Mouse (Mus musculus) B cell, adult 2 months (primary cell): ENCODE data around the gene Sis.

Source experiments
- DNase-seq, 2 experiments: peaks; one replicate each; pipeline ENCODE4 v3.0.0; 2022

Gene Sis

DNA sequence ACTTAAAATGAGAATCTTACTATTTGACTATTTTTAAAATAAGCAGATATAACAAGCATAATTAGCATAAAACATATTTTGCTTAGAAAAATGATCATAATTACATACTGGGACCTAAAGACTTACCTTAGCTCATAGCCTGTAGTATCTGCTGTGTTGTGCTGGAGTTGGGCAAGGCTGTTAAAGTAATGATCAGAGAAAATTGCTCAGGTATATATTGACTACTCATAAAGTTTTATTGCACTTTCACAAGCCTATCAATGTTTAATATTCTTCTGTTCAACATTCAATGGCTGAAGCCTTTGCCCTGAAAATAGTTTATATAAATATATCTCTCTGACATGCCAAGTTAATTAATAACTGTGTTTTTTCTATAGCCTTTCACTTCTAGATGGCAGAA is at the start of gene Sis:
Sis (minus strand) TSS at position 189 of the 400 bp plus-strand sequence.
- DNase-seq: no peak

DNA sequence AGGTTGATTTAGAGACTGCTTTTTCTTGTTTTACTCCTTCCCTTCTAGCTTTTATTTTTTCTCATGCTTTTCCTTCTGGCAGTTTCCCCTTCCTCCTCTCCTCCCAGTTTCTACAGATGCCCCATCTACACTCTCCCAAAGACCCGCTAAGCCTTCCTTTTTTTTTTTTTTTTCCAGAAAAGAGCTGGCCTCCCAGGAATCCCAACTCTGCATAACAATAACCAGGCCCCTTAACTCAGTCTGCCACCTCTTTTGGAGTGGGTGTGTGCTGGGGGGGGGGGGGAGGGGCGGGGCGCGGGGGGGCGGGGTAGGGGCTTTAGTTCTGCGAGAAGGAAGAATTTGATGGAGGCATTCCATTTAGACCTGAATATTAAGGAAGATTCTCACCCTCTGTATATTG is 38.4 kb upstream of the Sis start:
- no peak for DNase-seq

DNA sequence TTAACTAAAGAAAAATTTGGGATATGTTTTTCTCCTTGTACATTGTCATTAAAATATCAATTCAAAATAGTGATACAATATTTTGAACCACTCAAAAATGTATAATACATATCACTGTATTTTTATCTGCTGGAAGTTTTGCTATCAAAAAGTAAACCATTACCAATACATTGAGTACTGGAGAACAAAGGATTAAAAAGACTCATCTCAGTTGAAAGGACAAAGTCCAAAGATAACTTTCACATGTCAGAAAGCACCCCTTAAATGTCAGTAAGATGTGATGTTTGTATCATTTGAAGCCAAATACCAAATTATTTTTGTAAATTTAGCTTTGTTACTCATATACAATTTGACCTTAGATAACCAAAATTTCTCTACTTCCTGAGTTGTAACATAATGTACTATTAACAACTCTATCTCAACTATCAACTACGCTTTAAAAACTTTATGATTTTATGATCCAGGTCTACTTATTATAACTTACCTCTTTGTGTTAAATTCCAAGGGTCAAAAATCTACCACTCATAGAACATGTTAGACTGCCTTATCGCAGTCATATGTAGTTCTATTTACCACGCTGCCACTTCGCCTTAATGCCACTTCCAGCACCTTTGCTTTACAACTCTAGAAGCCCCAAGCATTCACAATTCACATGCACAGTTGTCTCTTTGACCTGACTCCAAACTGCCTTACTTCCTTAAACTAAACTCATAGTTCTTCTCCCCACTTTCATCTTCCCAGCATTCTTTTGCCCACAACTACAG is 35.5 kb upstream of the Sis start:
- no peak for DNase-seq

DNA sequence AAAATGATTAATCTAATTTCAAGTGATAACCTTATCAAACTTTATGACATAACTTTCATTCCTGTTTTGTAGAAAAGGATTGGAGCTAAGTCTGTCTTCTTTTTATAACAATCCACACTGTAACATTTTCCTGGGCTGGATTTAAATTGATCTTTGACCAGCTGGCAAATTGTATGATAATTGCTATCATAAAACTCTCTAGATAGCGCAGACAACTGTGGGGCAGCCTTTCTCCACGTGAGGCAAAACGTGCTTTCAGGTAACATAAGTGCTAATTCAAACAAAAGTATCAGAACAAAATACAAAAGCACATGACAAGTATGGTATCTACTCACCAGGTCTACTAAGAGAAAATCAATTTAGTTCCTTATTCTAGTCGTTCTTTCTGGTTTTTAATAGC is 29.9 kb upstream of the Sis start:
- no peak for DNase-seq

DNA sequence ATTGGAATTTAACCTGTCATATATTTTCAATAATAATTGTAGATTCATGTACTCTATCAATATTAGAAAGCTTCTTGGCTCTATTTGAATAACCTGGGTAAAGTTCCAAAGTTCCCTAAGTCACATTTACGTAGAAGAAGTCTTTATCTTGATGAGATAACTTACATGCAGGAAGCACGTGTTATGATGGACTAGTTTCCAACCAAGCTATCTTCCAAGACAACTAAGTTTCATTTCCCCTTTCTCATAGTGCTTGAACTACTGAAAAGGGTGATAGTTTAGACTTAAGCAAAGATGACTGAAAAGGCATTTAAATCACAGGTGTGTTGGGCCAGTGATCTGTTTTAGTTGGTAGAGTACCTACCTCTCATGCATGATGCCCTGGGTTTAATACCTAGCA is 23.3 kb upstream of the Sis start:
- no peak for DNase-seq

DNA sequence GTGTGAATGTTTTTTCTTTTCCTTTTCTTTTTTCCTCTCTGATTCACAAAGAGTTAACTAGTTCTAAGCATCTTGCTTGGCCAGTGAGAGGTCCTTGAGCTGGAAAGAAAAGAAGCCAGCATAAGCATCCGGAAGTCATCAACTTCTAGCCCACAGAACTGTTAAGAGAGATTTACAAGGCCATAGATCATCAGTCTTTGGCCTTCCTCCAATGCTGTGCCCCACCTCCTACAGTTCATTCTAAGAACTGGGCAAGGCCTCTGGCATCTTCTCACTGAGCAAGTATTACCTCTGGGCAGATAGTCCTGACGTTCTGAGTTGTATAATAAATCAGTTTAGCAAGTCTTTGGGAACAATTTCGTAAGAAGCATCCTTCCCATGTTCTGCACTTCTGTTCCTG is 8.9 kb upstream of the Sis start:
- DNase-seq: no peak

DNA sequence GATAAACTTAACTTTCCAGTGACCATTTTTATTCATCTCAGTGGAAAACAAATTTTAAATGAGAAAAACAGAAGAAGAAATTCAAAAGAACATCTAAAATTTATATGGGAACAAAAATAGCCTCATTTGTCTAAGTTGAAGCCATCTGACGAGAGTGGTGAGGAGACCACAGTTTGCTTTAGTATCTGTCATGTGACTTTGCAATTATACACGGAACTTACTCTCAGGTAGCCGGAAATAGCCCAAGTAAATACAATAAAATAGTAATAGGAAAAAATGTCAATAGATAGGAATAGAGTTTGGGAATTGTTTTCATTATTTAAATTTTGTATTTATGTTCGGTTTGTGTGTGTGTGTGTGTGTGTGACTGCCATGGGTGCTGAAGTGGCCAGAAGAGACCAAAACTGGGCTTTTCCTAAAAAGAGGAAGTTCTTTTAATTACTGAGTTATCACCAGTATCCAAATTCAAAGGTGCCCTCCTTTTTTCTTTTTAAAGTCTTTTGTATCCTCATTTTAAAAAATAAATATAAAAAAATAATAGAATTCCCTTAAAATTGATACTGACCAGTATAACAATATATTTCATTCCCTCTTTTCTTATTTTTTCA is 48.6 kb downstream of the Sis start:
- no peak for DNase-seq

DNA sequence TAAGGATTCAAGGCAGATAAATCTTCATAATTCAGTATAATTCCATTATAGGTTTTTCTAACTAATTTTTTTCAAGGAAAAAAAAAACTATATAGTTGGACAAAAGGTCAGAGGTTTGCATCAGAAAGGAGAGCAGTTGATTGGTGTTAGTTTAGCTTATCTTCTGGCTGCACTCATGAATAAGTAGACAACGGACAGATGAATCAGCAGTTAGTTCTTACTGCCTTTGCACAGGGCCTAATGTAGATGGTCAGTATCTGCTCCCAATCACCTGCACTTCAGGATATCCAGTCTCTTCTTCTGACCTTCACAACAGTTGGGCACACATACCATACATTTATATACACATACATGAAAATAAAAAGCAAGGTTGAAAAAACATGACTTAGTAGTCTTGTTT is 85.2 kb downstream of the Sis start:
- DNase-seq: no peak

DNA sequence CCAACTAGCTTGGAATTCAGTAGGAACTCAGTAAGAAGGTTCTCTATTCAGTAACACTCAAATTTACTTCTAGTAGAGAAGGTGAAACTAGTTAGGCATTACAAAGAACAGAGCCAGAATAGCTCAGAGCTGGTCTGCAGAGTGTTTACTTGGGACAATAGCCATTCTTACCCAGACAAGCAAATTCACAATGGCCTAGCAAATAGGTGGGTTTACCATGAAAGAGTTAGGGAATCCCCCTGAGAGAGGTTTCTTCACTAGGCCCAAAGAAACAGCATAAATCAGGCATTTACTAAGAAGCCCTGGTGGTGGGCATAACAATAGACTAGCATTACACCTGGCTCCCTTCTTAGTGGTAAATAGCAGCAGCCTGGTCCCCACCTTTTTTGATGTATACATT is 99.5 kb downstream of the Sis start:
- DNase-seq: no peak

DNA sequence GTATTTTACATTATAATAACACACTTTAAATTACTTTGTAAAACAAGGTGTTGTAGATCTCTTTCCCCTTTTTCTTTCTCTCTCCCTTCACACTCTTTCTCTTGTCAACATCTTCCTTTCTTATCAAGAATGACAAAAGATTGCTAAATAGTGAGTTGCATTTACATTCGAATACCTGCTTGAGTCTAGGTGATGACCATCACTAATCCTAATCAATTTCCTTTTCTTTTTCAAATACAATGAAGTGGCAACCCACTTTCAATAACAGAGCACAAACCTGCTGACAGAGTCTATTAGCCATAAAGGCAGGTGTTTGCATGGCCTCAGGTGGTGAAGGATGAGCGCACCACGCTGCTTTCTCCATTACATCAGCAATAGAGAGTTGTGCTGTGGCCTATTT is 108.9 kb downstream of the Sis start:
- DNase-seq: no peak

DNA sequence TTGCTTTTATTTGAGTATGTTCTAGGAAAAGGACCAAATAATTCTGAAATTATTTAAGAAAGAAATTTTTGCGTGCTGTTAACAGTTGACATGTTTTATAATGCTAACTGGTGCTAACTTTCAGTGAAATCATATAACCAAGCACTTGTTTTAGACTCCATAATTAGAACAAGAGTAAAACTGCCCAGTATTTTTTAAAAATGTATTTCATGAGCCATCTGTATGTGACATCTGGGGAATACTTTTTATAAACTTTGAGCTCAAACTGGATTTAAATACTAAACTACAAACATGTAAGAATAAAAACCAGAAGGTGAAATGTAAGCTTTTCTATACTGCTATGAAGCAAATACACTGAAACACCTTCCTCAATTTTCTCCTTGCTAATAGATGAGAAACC is 112.3 kb downstream of the Sis start:
- DNase-seq: no peak

DNA sequence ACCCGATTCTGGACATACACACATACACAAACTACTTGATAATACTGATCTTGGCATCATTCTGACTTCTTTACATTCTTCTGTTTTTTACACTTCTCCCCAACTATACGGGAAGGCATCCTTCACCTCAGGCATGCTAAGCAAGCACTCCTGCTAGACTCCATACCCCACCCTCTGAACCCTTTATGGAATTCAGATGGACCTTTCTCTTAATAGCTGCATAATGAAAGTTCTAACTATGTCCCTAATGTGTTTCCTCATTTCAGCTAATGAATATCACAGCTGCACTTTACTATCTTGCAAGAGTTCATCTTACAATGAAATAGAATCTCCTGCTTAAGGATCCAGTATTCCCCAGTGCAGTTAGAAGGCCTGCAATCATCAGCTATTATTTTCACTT is 127.0 kb downstream of the Sis start:
- no peak for DNase-seq
